Comparison of ENCODE assay signal across 18 mouse cellular contexts in the genomic region with DNA sequence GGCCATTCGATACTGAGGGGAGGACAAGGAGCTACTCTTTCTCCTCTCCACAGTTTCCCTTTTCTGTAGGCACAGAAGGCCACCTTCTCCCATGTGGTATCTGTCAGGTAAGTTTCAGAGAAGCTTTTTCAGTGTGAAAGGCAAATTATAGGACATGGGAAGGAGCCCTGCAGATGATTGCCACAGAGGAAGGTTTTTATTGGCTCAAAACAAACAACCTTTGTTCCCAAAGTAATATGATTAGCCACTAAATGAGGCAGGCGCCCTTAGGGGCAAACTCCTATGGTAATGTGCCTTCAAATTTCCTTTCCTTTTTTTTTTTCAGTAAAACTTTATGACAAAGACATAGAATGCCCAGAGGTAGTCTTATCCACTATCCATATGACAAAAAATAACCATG.
DNase-seq lines count a peak whose midpoint lies in the region; ATAC-seq lines count a peak whose summit lies in the region.
"Had no signal": no experiment of that assay in that cellular context is flagged by ENCODE, and none has a peak within 500 bp of the region (broad histone marks: within the 10 kb centered on the region; RNA-seq: fewer than 3 reads in every experiment).

No protein-coding gene starts in this region.

- H3K9ac ChIP-seq in hindbrain, embryonic 12.5 days, result no peak overlapping the region
- H3K9ac ChIP-seq in hindbrain, embryonic 14.5 days, result no peak overlapping the region
- no peak overlapping the region for H3K9ac ChIP-seq in midbrain, embryonic 14.5 days (replicated peaks; ENCODE audit: low read length)
- H3K9ac ChIP-seq in midbrain, embryonic 16.5 days (ENCODE audit: low read depth, low read length), result no peak overlapping the region
- no peak overlapping the region for H3K9ac ChIP-seq in intestine, embryonic 16.5 days (ENCODE audit: low read depth, low read length)
- H3K9ac ChIP-seq: embryonic facial prominence, embryonic 15.5 days; heart, embryonic 12.5 days; hindbrain, embryonic 15.5 days had no signal

- no peaks in the 10 kb centered on the region for H3K9me3 ChIP-seq in hindbrain, embryonic 12.5 days (replicated peaks)
- no peaks in the 10 kb centered on the region for H3K9me3 ChIP-seq in hindbrain, embryonic 14.5 days (ENCODE audit: control insufficient read depth, low read length)
- H3K9me3 ChIP-seq in midbrain, embryonic 14.5 days (ENCODE audit: control insufficient read depth, low read length), result no peaks in the 10 kb centered on the region
- no peaks in the 10 kb centered on the region for H3K9me3 ChIP-seq in midbrain, embryonic 16.5 days (replicated peaks; ENCODE audit: control insufficient read depth, low read length, poor library complexity, severe bottlenecking)
- H3K9me3 ChIP-seq in intestine, embryonic 16.5 days (ENCODE audit: control insufficient read depth, low read length), result no peaks in the 10 kb centered on the region
- H3K9me3 ChIP-seq: embryonic facial prominence, embryonic 15.5 days; heart, embryonic 12.5 days; hindbrain, embryonic 15.5 days had no signal

- H3K4me3 ChIP-seq in hindbrain, embryonic 12.5 days, result no peak overlapping the region
- no peak overlapping the region for H3K4me3 ChIP-seq in hindbrain, embryonic 14.5 days (replicated peaks; ENCODE audit: low read length)
- no peak overlapping the region for H3K4me3 ChIP-seq in midbrain, embryonic 14.5 days (replicated peaks; ENCODE audit: low read depth, low read length)
- no peak overlapping the region for H3K4me3 ChIP-seq in midbrain, embryonic 16.5 days (ENCODE audit: low read depth, low read length)
- H3K4me3 ChIP-seq in intestine, embryonic 16.5 days (ENCODE audit: low read length), result no peak overlapping the region
- H3K4me3 ChIP-seq: embryonic facial prominence, embryonic 15.5 days; erythroblast, embryonic 14.5 days; heart, embryonic 12.5 days; hindbrain, embryonic 15.5 days had no signal

- DNase-seq in hindbrain, embryonic 14.5 days (ENCODE audit: low spot score), result no peak
- DNase-seq in midbrain, embryonic 14.5 days, result no peak
- no peak for DNase-seq in urinary bladder, adult 2 months (ENCODE audit: low spot score)
- no peak for DNase-seq in layer of hippocampus, adult 11-12 months (ENCODE audit: low spot score)
- DNase-seq: adrenal gland, adult 8-10 months; adrenal gland, postnatal 36 days; cerebellum, adult 2 months; cerebellum, postnatal 10 days; gastrocnemius, postnatal 14 days; kidney, adult 11 months had no signal

- H3K27me3 ChIP-seq in hindbrain, embryonic 12.5 days, result no peaks in the 10 kb centered on the region
- H3K27me3 ChIP-seq in hindbrain, embryonic 14.5 days (ENCODE audit: control insufficient read depth, insufficient read depth, low read length), result no peaks in the 10 kb centered on the region
- H3K27me3 ChIP-seq in midbrain, embryonic 14.5 days (ENCODE audit: control insufficient read depth, insufficient read depth, low read length), result no peaks in the 10 kb centered on the region
- H3K27me3 ChIP-seq in midbrain, embryonic 16.5 days (ENCODE audit: control insufficient read depth, insufficient read depth, low read depth, low read length), result no peaks in the 10 kb centered on the region
- no peaks in the 10 kb centered on the region for H3K27me3 ChIP-seq in intestine, embryonic 16.5 days (replicated peaks; ENCODE audit: control insufficient read depth, insufficient read depth, low read length)
- H3K27me3 ChIP-seq: embryonic facial prominence, embryonic 15.5 days; heart, embryonic 12.5 days; hindbrain, embryonic 15.5 days had no signal

- no peak overlapping the region for H3K4me2 ChIP-seq in hindbrain, embryonic 12.5 days (replicated peaks)
- no peak overlapping the region for H3K4me2 ChIP-seq in hindbrain, embryonic 14.5 days (replicated peaks)
- no peak overlapping the region for H3K4me2 ChIP-seq in midbrain, embryonic 14.5 days (ENCODE audit: low read length)
- H3K4me2 ChIP-seq in midbrain, embryonic 16.5 days (ENCODE audit: low read length), result no peak overlapping the region
- H3K4me2 ChIP-seq in intestine, embryonic 16.5 days (ENCODE audit: low read depth, low read length), result no peak overlapping the region
- H3K4me2 ChIP-seq: embryonic facial prominence, embryonic 15.5 days; heart, embryonic 12.5 days; hindbrain, embryonic 15.5 days had no signal

- WGBS in hindbrain, embryonic 12.5 days, result 76% methylated on average over 2 of the region's 2 CpGs
- WGBS in hindbrain, embryonic 14.5 days, result 84% methylated on average over 2 of the region's 2 CpGs
- 95% methylated on average over 2 of the region's 2 CpGs for WGBS in midbrain, embryonic 14.5 days
- WGBS in midbrain, embryonic 16.5 days, result 87% methylated on average over 2 of the region's 2 CpGs
- 66% methylated on average over 2 of the region's 2 CpGs for WGBS in intestine, embryonic 16.5 days

- 0 out of 2 replicates have a peak overlapping the region, but pooled peaks have one; percentile 60 for H3K27ac ChIP-seq in hindbrain, embryonic 12.5 days
- no peak overlapping the region for H3K27ac ChIP-seq in hindbrain, embryonic 14.5 days
- peak overlapping the region; percentile 28; the same call in 1 of the 2 replicates for H3K27ac ChIP-seq in midbrain, embryonic 14.5 days (replicated peaks; ENCODE audit: low read depth, low read length)
- H3K27ac ChIP-seq in midbrain, embryonic 16.5 days (ENCODE audit: low read length), result no peak overlapping the region
- H3K27ac ChIP-seq in intestine, embryonic 16.5 days (ENCODE audit: low read length), result peak overlapping the region; percentile 87
- H3K27ac ChIP-seq: embryonic facial prominence, embryonic 15.5 days; hindbrain, embryonic 15.5 days had no signal

- peaks cover 42% of the 10 kb centered on the region for H3K4me1 ChIP-seq in hindbrain, embryonic 12.5 days
- peaks cover 31% of the 10 kb centered on the region for H3K4me1 ChIP-seq in hindbrain, embryonic 14.5 days (replicated peaks; ENCODE audit: control insufficient read depth, insufficient read depth, low read length)
- H3K4me1 ChIP-seq in midbrain, embryonic 14.5 days (ENCODE audit: control insufficient read depth, insufficient read depth, low read length), result peaks cover 42% of the 10 kb centered on the region
- peaks cover 25% of the 10 kb centered on the region for H3K4me1 ChIP-seq in midbrain, embryonic 16.5 days (ENCODE audit: control insufficient read depth, insufficient read depth, low read length)
- H3K4me1 ChIP-seq in intestine, embryonic 16.5 days (ENCODE audit: control insufficient read depth, insufficient read depth, low read length), result peaks cover 17% of the 10 kb centered on the region

- H3K36me3 ChIP-seq in hindbrain, embryonic 12.5 days, result no peaks in the 10 kb centered on the region
- H3K36me3 ChIP-seq in hindbrain, embryonic 14.5 days (replicated peaks; ENCODE audit: control insufficient read depth, insufficient read depth), result no peaks in the 10 kb centered on the region
- H3K36me3 ChIP-seq in midbrain, embryonic 14.5 days (ENCODE audit: control insufficient read depth, insufficient read depth, low read length), result no peaks in the 10 kb centered on the region
- H3K36me3 ChIP-seq in midbrain, embryonic 16.5 days (ENCODE audit: control insufficient read depth, insufficient read depth, low read length), result no peaks in the 10 kb centered on the region
- H3K36me3 ChIP-seq in intestine, embryonic 16.5 days (ENCODE audit: control insufficient read depth, insufficient read depth, low read length), result no peaks in the 10 kb centered on the region
- H3K36me3 ChIP-seq: embryonic facial prominence, embryonic 15.5 days; heart, embryonic 12.5 days; hindbrain, embryonic 15.5 days had no signal

- no peak for ATAC-seq in hindbrain, embryonic 12.5 days (ENCODE audit: low FRiP score)
- ATAC-seq in hindbrain, embryonic 14.5 days (ENCODE audit: low FRiP score), result no peak
- ATAC-seq in midbrain, embryonic 14.5 days (ENCODE audit: low FRiP score, low TSS enrichment), result no peak
- ATAC-seq in midbrain, embryonic 16.5 days, result no peak
- peak; percentile 73 for ATAC-seq in intestine, embryonic 16.5 days
- ATAC-seq: forebrain, embryonic 16.5 days had no signal

Comparison
In these comparisons a context has a peak if more than half of its experiments do, and no peak if none do; other contexts are left out.
1. H3K27ac ChIP-seq: peak in hindbrain, embryonic 12.5 days (single experiment), midbrain, embryonic 14.5 days (single experiment) and intestine, embryonic 16.5 days (single experiment); none in hindbrain, embryonic 14.5 days (single experiment) and midbrain, embryonic 16.5 days (single experiment).